Mouse (Mus musculus) urinary bladder, adult 2 months (tissue): Measurements from ENCODE around the gene Uvrag. TPM values are rescaled to one million over a fixed set of nuclear protein-coding genes. Genes with fewer than 3 reads are reported as not detected.
"Not testable (repeated sequence)": the region's sequence is repeated elsewhere in the genome, so short reads cannot be mapped to it uniquely, and the experiment has no call there.

Experiments used
- DNase-seq: peaks from one replicate; pipeline ENCODE4 v3.0.0; 2022; ENCODE audit warnings: low spot score
- polyA plus RNA-seq: library from polyadenylated mRNA; depleted of rRNA; stranded (reverse); fragments of >200 nt; gene quantifications from 2 replicates; pipeline ENCODE4 v1.2.3, GENCODE M21; 2012

Gene Uvrag
- polyA plus RNA-seq, 1 experiment, result 19.4 TPM

DNA sequence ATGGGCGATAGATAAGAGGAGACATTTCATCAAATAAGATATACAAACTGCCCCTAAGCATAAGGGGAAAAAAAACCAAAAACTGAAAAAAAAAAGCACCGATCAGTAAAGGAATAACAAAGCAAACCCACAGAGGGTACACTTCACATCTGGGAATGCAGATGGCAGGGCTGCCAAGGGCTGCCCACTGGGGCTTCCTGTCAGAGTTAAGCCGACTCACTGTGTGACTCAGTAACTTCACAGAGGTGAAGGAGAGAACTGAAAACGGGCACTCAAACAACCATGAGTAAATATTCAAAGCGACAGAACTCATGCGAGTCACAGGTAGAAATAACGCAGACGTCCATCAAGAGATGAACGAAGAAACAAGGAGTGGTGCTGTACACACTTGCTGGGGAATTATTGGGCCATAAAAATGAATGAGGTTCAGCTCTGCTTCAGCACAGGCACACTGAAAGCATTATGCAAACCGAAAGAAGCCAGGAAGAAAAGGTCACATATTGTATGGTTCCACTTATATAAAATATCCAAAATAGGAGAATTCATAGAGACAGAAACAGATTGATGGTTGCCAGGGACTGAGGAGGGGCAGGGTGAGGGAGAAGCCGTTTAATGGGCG is 164.0 kb downstream of the Uvrag start:
- DNase-seq, result no peak

- no peak for DNase-seq
Measured at GRCm38 (mm10) chr7:98974590-98974989, 166.4 kb downstream of the Uvrag start.

DNA sequence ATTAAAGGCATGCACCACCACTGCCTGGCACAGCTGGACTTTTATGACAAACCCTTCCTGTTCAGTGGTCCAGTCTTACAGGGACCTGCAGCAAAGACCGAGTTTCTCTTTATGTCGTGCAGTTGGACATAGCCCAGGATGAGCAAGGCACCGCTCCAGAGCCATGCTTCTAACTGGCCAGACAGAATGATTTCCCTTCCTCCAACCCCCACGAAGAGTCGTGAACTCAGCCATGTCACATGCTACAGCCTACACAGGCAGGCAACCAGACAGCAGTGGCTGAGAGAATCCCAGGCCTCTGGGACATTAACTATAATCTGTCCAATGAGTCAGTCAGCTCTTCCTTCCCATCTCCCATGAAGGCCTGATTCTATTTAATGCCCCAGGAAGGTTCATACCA is 170.2 kb downstream of the Uvrag start:
- no peak for DNase-seq

GRCm38 (mm10) chr7:98968741-98969395 is 172.1 kb downstream of the Uvrag start:
- DNase-seq, result no peak

- DNase-seq, result no peak
Measured at GRCm38 (mm10) chr7:98968082-98968674, 172.8 kb downstream of the Uvrag start.

GRCm38 (mm10) chr7:98967672-98968071 is 173.3 kb downstream of the Uvrag start:
- no peak for DNase-seq

GRCm38 (mm10) chr7:98963581-98963980 is 177.4 kb downstream of the Uvrag start:
- DNase-seq, result not testable (repeated sequence)

DNA sequence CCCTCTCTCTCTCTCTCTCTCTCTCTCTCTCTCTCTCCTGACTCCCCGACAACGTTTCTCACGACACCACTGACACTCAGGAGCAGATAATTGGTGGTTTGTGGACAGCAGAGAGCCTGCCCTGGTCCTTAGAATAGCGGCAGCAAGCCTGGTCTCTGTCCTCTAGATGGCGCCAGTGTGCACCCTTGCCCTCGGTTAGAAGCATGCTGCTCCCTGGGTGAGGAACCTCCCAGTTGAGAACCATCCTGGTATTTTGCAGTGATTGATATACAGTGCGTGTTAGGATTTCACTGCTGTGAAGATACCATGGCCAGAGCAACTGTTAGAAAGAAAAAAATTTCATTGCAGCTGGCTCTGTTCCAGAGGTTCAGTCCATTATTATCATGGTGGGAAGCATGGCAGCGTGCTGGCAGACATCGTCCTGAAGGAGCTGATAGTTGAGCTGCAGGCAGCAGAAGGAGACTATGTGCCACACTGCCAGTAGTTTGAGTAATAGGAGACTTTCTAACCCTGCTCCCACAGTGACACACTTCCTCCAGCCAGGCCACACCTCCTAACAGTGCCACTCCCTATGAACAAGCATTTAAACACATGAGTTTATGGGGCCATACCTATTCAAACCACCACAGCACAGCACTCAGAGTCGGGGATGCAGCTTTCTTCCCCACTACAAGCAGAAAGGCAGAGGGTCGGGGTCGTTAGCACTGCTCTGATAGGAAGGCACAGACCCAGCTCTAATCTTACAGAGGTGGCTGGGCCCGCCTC is 178.2 kb downstream of the Uvrag start:
- no peak for DNase-seq

- no peak for DNase-seq
Measured at GRCm38 (mm10) chr7:98962074-98962473, 178.9 kb downstream of the Uvrag start.

DNA sequence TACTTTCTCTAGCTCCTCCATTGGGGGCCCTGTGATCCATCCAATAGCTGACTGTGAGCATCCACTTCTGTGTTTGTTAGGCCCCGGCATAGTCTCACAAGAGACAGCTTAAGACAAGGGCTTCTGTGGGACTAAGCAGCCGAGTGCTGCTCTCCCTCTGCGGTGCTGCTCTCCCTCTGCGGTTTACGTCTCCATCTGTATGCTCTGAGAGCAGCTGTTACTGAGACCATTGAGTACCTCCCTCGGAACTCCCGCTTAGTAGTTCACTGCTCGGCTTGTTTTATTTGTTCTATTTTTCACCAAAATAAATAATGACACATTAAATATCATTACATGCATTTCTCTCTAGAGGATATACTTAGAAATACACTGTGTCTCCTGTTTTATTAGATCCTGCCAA is 180.7 kb downstream of the Uvrag start:
- DNase-seq, result no peak

- DNase-seq, result no peak
Measured at GRCm38 (mm10) chr7:98959246-98959645, 181.7 kb downstream of the Uvrag start.

DNA sequence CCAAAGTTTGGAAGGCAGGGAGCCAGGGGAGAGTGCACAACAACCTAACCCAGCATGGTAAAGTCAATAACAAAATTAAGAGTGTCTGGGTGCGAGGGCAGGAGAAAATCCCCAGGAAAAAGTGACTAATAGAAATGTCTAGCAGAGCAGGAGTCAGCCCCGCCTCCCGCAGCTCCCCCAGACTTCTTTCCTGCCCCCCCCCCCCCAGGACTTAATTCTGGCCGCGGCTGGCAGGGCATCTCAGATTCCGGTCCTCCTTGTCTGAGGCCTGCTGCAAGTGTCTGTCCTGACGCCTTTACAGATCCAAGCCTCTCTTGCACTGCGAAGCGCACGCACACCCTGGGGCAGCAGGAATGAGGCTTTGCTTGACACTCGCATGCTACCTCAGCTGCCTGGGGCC is 182.8 kb downstream of the Uvrag start:
- no peak for DNase-seq

DNA sequence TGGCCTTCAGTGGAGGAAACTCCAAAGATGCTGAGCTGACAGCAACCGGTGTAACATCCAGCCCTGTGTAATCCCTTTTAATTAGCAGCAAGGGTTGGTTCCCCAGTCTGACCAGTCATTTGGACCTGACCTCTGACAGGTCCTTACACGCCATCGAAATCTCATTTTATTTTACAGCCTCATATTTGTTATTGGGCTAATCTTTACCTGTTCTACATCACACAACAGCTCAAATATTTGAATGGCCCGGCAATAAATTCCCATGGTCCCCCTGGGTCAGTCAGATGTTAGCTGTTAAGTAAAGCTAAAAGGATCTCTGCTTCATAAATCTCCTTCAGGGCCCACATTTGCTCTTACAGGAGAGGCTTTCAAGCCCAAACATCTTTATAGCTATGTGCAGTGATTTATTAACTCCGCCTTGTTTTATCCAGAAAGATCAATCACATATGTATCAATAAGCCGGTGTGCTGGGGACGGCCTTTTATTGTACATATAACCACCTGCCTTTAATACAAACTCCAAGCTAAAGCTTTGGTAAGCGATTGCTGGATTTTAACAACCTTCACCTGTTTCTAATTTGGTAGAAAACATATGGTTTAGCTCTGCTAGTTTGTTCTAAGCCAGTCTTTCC is 183.7 kb downstream of the Uvrag start:
- no peak for DNase-seq

- DNase-seq, result no peak
Measured at GRCm38 (mm10) chr7:98956609-98957008, 184.3 kb downstream of the Uvrag start.

GRCm38 (mm10) chr7:98953649-98954048 is 187.3 kb downstream of the Uvrag start:
- DNase-seq, result no peak

GRCm38 (mm10) chr7:98944986-98945385 is 196.0 kb downstream of the Uvrag start:
- DNase-seq, result no peak

- DNase-seq, result no peak
Measured at GRCm38 (mm10) chr7:98943687-98944086, 197.3 kb downstream of the Uvrag start.

DNA sequence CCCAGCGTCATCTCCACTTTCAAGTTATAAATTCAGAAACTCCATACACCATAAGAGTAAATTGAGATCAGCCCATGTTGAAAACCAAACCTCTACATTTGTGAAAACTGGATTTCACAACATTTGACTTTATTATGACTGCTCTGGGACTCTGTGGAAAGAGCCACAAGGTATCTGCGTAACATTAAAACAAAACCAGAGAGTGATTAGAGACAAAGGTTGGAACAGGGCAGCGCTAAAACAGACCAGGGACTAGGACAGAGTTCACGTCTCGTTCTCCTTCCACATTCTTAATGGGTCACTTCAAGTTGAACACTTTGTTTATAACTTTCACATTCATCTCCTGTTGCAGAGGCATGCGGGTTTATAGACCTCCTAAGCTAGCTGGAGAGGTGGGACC is 198.2 kb downstream of the Uvrag start:
- DNase-seq, result no peak

DNA sequence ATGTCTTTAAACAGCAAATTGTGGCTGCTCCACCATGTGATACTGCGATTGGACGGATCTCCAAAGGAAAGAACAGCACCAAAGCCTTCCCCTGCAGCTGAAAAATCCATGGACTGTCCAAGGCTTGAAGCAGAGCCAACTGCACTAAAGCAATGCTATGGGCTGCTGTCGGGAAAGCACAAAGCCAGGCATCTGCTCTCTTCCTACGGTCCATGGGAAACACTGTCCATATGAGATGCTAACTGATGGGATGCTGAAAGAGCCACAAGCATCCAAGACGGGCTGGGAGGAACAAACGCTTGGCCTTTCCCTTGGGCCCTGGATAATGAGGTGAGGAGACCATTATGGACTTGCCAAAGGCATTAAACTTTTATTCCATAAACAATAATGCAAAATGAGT is 201.7 kb downstream of the Uvrag start:
- no peak for DNase-seq

DNA sequence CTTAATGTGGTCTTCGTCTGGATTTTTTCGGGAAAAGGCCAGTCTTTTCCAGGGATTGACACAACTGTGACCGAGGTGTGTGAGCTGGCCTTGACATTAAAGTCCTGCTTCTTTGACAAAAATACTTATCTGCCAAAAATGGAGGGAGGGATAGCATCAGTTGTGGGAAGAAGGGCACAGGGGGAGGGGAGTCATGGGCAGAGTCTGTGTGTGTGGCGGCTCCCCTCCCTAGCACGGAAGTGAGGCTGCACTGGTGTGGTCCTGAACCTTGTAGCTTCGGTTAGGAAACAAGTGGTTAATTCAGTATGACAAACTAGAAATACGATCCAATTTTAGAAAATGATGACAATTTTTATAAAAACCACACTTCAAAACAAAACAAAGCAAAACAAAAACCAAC is 202.3 kb downstream of the Uvrag start:
- no peak for DNase-seq

DNA sequence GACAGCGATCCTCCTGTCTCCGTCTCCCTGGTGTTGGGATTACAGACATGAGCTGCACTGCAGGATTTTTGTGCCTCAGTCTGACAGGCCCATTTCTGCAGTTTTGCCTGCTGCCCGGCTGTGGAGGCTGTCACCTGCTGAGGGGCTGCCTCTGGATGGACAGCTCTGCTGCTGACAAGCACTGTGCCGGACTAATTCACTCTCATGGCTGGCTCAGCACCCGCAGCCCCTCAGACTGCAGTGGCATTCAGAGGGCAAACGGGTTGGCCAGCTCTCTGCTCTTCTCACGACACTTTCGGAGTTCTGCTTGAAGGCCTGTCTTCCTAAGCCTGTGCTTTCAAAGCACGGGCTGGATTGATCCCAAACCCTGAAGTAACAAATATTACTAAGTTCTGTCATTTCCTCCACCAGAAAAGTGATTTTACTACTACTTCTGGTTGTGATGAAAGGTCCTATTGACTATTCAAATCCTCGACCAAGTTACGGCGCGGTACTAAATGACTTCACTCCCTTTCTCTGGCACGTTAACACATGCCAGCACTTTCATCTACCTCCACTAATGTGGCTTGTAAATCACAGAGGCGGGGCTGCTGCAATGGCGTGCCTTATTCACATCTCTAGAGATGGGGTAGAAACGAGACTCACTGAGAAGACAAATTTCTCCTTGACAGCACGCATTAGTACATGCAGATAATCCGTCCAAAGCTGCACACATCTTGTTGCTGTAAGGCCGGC is 203.7 kb downstream of the Uvrag start:
- DNase-seq, result no peak
